Mouse (Mus musculus) bone marrow macrophage, adult 2 months (primary cell): ENCODE data around the gene Cinp.

Experiments used
- CTCF ChIP-seq: IDR thresholded peaks from 2 replicates; pipeline ENCODE4 v1.5.1; 2012; ENCODE audit warnings: low read depth, mild to moderate bottlenecking, low read length, moderate library complexity
- POLR2A ChIP-seq: IDR thresholded peaks from 2 replicates; pipeline ENCODE4 v1.6.1; 2012; ENCODE audit warnings: mild to moderate bottlenecking, low read depth, low read length, borderline replicate concordance

DNA sequence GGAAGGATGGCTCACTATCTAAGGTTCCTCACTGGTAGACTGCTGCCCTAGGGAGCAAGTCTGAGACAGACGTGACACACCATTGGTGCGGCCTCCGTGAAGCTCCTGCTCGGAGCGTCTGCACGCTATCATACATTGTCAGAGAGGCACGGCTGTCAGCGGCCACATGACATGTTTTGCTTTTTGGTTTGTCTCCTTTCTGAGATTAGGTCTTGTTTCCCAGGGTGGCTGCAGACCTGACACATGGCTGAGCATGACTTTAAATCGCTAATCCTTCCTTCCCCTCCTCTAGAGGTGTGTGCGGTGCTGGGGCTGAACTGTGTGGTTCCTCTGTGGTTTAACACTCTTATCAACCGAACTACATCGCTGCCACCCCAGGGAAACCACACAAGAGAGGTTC is 37.5 kb downstream of the Cinp start:
- TF ChIP-seq CTCF = no peak
- TF ChIP-seq POLR2A = no peak
